Mouse (Mus musculus): ENCODE measurements around the gene Shmt2.
A peak's percentile ranks its signal among the peaks of the same experiment; 100 is the strongest.

Gene Shmt2

DNA sequence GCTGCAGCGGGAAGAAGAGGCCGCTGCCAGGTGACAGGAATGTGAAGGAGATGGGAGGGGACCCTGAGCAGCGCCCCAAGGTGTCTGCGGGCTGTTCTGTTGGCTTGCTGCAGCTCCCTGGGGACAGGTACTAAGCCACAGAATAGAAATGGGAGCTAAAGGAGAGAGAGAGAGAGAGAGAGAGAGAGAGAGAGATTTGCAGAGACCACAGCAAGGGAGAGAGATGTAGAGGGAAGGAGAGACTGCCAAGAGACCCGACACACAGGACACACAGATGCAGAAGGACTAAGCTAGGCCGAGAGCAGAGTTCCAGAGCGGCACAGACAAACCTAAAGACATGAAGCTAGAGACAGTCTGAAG lies 10.0 kb downstream of the Shmt2 start:
- DNase-seq (ENCODE audit: low spot score): no peak

DNA sequence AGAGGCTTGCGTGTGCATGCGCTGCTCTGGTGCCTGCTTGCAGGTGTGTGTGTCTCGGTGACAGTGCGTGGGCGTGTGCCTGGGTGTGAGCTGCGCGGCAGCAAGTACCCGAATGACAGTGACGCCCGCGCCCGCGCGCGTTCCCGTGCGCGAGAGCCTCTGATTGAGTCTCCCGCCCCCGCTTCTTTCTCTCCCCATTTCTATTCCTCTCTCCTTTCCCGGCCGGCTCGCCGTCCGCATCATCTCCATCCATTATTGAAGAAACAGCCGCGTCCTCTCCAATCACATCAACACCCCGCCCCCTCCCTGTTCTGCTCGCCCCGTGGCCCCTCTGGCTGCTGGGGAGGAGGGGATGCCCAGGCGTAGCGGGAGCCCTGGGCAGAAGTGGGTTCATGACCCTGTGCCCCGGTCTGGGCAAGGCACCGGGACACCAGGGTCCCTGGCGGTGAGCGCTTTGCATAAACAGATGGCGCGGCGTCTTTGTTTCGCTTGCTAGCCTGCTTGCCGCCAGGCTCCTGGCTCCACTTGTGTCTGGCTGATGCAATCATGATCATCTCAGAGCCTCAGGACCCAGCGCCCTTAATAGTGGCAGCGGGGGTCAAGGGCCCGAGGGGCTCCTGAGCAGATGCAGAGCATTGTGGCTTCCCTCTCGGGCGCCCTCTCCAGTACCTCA lies 10.5 kb downstream of the Shmt2 start:
- no peak for DNase-seq (ENCODE audit: low spot score)

DNA sequence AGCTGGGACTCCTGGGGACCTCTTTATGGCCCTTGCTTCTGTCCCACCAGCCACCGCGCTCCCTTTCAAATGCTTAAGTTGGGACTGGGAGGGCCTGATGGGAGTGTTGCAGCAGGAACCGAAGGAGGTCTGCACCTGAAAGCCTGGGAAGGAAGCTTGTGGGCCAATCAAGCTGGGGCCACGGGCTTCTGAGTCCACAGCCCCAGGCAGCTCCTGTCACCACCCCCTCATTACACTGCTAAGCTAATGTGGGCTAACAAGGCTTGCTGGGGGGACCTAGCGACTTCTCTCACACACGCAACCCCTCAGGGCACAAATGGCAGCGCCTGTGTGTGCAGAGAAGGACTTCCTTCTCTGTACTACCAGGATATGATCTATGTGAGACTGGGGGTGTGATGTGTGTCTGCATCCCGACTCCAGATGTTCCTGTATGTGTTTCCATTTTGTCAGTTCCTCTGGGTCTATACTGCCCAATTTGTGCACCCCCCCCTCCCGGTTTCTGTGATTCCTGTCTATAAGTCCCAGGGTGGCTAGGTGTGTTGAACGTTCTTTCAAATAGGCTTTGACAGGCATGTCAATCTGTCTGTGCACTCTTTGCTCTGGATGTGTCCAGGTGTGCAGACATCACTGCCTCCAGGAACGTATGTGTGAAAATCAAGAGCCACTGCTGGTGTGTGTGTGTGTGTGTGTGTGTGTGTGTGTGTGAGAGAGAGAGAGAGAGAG lies 11.2 kb downstream of the Shmt2 start:
- DNase-seq (ENCODE audit: low spot score): no peak

GRCm38 (mm10) chr10:127509837-127510701 lies 12.2 kb downstream of the Shmt2 start:
- DNase-seq (ENCODE audit: low spot score): no peak

- peak; percentile 82 for DNase-seq (ENCODE audit: low spot score)
Observed at GRCm38 (mm10) chr10:127509051-127509836, 13.0 kb downstream of the Shmt2 start.

DNA sequence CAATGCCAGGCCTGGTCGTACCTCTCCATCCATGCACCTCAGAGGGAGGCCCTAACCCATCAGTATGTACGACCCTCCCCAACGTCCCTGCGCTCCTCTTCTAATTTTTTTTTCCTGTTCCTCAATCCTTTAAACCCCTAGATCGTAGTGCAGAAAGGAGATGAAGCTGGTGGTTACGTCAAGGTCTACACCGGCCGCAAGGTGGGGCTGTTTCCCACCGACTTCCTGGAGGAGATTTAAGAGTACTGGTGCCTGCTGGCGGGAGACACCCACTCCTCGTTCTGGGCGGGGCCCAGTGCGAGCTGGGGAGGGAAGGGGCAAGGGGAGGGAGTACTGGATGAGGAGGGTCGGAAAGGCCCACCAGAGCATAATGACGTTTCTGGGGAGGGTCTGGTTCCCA lies 14.0 kb downstream of the Shmt2 start:
- DNase-seq (ENCODE audit: low spot score): peak; percentile 67

DNA sequence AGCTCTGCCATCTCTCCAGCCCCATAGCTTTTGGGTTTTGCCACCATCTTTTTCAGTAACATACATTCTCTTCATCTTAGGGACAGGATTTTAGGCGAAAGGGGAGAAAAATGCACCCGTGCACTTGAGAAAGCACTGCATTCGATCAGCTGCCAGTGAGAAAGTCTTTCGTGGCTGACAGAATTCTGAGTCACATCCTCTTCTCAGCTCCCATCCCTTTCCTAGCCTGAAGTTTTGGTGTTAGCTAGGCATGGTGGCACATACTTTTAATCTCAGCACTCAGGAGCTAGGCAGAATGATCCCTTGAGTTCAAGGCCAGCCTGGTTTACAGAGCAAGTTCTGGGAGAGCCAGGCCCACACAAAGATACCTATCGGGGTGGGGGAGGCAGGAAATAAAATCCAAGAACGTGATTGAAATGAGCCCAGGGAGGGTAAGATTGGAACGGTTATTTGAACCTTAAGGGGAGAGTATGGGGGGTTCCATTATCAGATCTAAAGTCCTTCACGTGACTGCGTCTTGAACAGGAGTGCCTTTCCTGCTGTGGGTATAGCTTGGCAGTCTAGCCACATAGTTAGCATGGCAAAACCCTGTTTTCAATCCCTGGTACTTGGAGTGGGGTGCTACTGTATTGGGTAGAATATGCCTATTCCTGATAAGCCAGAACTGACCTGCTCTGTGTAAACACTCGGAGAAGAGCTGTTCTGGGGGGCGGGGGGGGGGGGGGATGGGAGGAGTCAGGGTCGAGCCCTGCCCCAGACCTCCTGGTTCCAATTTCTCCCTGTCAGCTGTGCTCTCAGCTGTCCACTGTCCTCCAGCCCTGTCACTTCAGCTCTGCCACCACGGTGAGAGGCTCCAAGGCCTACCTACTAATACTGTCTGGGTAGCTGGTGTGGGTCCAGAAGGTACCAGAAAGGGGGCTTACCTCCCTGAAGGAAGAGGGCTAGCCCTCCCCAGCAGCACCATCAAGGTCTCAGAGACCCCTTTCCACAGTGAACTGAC lies 21.1 kb downstream of the Shmt2 start, which contains the start of gene Stac3:
Gene Stac3, plus strand, starts transcription at position 793 of the 1,000 bp plus-strand sequence.
- DNase-seq (ENCODE audit: low spot score): no peak

GRCm38 (mm10) chr10:127500042-127500441 lies 22.2 kb downstream of the Shmt2 start:
- no peak for DNase-seq (ENCODE audit: low spot score)

GRCm38 (mm10) chr10:127499516-127499915 lies 22.7 kb downstream of the Shmt2 start:
- no peak for DNase-seq (ENCODE audit: low spot score)

- DNase-seq (ENCODE audit: low spot score): no peak
Observed at GRCm38 (mm10) chr10:127496156-127496555, 26.1 kb downstream of the Shmt2 start.

- no peak for DNase-seq (ENCODE audit: low spot score)
Observed at GRCm38 (mm10) chr10:127492118-127492517, 30.1 kb downstream of the Shmt2 start.

- no peak for DNase-seq (ENCODE audit: low spot score)
Observed at GRCm38 (mm10) chr10:127491128-127491512, 31.1 kb downstream of the Shmt2 start.

DNA sequence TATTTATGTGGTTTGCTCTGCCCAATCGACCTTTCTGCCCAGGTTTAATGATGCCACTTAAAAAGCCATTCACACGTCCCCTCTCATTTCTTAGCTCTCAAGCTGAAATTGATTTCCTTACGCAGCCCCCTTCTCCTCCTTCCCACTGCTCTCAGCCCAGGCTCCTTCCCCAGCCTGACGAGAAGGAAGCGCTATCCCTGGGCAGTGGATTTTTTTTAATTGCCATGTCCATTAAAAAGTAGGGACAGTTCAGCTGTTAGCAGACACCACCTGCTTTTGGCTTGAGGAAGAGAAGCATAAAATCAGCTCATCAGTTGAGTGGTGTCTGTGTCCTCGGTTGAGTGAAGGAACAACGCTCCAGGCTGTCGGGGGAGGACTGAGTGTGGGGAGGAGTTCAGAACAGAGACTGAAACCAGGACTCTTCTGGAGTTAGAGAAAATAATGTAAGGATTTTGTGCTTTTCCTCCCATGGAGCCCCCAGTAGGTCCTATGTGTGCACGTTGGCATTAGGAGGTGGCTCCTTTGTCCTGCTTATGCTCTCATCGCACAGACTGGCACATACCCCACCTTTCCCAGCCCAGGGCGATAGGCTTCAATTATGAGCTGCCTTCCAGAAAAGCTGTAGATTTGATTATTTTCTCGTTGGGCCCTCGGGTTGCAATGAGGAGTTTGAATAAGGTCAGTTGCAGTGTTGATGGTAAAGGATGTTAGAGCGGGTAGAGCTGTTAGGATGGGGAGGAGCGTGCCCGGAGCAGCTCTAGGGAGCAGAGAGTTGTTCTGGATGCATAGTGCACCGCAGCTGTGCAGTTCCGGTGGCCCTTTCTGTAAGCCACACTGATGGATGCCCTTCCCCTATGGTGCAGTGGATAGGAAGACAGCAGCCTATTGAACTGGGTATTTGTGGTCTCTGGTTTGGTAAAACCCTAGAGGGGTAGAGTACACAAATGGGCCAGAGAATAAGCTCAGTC lies 31.8 kb downstream of the Shmt2 start:
- DNase-seq (ENCODE audit: low spot score): no peak

DNA sequence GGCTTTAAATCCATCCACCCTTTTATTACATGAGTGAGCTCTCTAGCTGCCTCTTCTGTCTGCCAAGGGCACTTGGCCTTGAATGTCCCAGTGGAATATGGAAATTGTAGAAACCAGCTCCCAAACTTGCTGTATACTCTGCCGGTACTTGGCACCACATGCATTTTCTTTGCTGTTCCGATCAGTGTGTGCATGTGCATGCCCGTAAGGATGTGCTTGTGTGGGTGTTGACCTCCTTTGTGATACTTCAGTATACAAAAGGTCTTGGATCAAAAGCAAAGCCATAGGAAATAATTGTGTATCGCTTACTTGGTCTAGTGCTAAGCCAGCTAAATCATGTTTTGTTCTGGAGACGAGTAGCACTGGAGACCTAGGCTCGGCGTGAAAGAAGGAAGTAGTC lies 33.4 kb downstream of the Shmt2 start:
- no peak for DNase-seq (ENCODE audit: low spot score)

- no peak for DNase-seq (ENCODE audit: low spot score)
Observed at GRCm38 (mm10) chr10:127485235-127485634, 37.0 kb downstream of the Shmt2 start.

DNA sequence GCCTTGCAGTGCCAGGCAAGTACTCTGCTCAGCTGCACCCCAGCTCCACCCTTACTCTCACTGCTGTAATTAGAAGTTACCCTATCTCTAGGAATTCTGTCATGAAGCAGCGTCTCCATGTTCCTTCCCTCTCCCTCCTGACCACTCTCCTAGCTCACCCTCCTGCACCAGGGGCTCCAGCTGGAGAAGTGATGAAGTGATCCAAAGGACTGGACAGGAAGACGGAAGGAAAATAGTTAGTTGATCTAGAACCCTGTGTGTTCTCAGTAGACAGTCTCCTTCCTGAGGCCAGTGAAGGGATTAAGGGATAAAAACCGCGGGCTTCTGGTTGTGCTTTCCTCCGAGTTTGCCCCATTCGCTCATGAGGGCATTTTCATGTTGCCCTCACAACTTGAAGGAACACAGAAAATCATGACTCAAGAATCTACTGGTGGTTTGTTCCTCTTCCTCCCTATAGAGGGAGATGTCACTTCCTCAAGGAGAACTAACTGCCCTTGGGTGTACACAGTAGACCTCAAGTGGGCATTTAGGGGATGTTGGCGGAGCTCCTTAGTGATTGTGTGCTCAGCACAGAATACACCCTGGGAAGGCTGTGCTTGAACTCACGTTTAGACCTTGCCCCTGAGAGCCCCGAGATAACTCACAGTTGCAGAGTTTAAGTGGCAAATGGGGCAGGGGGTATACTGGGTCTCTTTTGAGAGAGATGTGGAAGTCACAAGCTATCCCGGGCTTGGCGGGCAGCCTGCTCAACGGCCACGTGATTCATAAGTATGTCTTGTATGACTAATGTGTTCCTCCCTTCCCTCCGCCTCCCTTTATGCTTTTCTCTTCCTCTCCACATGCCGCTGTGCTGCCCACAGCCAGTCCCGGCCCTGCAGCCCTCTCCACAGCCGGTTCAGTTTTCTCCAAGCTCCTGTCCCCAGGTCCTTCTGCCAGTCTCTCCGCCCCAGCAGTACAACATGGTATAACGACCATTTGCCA lies 41.1 kb downstream of the Shmt2 start:
- peak; percentile 42 for DNase-seq (ENCODE audit: low spot score)

DNA sequence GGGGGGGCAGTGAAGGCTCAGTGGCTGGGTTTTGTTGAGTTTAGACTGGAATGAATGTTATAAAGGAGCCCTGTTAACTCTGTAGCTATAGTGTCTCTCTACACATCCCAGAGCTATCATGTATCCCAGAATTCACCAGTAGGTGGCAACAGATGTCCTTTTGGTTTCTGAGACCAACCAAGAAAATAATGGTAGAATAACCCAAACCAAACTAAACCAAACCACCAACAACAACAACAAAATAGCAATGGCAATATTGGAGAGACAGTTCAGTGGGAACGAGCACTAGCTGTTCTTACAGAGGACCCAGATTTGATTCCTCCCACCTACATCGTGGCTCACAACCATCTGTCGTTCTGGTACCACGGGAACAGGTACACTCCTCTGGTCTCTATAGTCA lies 43.1 kb downstream of the Shmt2 start:
- DNase-seq (ENCODE audit: low spot score): no peak

DNA sequence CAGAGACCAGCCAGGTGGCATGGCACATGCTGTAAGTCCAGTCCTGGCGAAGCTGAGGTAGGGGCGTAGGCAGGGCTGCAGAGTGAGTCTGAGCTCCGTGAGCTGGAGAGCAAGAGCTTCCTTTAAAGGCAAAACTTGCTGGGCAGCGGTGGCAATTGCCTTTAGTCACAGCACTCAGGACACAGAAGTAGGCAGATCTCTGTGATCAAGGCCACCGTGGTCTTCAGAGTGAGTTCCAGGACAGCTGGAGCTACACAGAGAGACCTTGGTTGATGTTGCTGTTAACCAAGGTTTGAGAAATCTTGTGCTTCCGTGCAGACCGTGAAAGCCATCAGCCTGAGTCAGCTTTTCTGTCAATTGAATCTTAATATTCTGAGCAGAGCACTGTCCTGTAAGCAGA lies 44.9 kb downstream of the Shmt2 start:
- DNase-seq (ENCODE audit: low spot score): no peak

Measured in ovary, postnatal 36 days (tissue).